Mouse (Mus musculus): ENCODE measurements at regions not wholly inside any gene's neighbourhood (a gene's known extent, or its start where the extent isn't known, plus 50 kb on each side); places are given as distances from the start of the nearest gene placed in this dataset.

DNA sequence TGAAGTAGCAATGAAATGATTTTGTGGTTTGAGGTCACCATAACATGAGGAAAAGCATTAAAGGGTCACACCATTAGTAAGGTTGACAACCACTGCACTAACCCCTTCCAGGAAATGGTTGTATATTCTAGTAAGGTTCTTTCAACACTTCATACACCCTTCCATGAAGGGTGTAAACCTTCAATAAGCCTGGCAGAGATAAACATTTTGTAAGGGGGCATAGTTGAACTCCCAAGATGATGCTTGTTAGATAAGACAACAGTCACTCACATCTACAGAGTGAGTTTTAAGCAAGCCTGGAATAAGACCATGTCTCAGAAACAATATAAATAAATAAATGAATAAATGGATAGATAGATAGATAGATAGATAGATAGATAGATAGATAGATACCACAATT lies 171.1 kb downstream of the Tmsb4x start:
- TF ChIP-seq CTCF (IDR thresholded peaks at IDR 0.05; ENCODE audit: insufficient read depth, low read depth, low read length) (no peak), POLR2A (IDR thresholded peaks at IDR 0.05; ENCODE audit: insufficient read depth, low read depth, low read length) (no peak)
